Mouse (Mus musculus) fat pad, adult 2 months (tissue): ENCODE results near the gene Arid3b.

ENCODE experiments used
- DNase-seq: peaks from one replicate; pipeline ENCODE4 v3.0.0-alpha.2; 2011; ENCODE audit warnings: low read depth, low spot score; ENCODE audit errors: extremely low read depth

The Arid3b gene

DNA sequence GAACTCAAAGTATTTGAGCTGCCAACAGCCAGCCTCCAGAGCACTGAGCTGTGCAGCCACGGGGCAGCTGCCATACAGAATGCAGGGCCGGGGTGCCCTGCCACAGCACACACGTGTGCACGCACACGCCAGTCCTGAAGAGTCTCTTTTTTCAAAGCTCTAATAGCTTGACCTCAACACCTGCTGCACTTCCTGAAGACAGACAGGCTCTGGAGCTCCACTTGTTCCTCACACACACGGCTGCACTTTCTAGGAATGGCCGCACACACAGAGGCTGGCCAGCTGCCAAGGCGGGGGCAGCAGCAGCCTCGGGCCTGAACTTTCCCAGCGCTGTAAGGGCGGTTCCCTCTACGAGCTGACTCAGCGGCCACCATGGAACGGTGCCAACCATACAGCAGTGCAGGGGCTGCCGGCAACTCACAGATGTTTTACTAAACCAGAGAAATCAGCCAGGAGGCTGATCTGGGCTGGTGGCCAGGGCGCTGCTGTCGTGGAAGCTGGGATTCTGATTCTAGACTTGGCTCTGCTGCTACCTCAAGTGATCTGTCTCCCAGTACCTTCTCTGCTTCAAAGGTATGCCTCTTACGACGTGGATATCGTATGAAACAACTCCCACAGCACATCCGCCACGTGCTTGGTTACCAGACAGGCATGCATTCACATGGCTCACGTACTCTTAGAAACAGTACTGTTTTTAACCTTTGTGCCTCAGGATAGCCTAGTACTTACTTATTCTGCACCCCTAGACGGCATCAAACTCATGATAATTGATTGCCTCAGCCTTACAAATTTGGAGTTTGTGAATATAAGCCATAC is 5.1 kb downstream of the Arid3b start:
- DNase-seq, result peak; percentile 45

DNA sequence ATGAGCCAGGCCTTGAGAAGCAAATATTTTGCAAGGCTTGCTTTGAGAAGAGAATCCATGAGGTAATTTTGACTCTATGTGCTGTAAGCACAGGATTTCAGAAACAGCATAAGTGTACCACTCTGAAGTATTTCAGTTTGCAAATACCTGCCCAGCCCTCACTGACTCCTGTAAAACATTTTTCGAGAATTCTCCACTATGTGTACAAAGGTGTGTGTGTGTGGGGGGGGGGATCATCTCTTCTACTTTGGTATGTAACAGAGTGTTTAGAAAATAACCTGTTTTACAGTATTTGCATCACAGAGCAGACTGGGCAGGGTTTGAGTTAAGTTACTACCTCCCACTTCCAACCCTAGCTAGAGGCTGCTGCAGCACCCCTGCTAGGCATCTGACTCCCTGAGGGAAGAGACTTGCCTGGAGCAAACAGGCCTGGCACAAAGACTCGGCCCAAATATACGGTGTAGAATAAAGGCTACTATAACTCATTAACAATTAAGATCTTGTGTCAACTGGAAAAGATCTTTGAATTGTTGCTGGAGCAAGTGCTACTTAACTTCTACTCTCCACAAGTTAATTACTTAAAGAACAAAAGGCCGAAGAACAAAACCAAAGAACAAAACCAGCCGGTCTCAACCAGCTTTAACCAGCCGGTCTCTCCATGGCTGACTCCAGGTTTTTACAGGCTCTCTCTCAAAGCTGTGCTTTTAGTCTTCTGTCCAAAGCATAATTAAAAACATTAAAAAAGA is 6.6 kb downstream of the Arid3b start:
- DNase-seq, result no peak

DNA sequence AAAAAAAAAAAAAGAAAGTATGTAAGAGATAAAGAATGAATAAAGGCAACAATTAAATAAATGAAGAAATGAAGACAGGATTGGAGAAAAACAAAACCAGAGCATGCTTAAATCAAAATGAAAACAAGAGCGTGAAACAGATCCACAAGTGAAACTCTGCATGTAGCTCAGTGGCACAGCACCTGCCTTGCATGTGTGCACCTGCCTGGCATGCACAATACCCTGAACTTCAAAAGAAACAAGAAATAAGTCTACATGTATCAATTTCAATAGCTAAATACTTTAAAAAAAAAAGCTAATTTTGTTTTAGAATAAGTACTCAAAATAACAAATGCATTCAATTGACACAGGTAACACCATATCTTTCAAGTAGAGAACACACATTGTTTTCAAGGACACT is 13.2 kb downstream of the Arid3b start:
- DNase-seq, result no peak

DNA sequence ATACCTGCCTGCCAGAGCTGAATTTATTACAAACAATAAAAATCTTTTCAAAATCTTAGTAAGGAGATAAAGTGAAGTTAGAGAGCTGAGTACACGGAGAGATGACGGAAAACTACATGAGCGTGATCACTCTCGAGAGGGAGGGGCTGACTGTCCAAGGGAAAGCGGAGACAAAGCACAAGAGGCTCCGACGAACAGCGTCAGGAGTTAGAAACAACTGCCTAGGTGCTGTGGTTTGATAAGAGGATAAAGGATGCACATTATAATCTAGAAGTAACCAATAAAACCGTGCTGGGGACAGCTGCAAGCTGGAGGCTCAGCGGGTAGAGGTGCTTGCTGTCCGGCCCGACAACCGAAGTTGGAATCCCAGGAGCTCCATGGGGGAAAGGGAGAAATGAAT is 13.8 kb downstream of the Arid3b start:
- DNase-seq, result no peak

DNA sequence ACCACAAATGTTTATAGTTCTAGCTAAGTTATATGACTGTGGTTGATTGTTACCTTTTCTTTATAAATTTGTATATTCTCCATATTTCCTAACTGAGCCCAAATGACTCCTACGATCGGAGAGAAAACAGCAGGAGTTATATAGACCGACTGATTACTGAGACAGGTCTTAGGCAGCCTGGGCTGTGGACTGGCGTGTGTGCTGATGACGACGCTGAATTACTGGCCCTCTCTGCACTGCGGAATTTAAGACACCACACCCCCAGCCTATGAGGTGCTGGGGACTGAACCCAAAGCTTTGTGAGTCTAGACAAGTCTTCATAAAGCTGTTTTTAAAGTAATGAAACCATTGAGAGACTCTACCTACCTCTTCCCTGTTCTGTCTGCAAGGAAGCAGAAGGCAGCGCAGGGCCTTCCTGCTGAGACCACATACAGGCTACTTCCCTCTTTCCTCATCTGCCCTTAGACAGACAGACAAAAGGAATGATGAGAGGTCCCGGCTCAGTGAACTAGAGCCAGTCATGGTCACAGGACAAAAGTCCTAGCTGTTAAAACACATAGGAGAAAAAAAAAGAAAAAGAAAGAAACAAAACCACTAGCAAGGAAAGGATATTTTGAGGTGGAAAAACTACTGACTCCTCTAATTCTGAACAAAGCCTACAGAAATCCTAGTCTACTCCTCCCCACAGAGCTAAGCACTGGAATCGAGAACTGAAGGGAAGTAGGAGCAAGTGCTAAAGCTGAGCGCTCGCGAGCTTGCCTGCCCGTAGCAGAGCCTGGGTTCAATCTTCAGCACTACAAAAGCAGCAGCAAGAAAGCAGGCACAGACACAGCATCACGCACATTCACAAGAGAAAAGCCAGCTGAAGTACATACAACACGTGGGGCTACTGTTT is 16.2 kb downstream of the Arid3b start:
- no peak for DNase-seq

DNA sequence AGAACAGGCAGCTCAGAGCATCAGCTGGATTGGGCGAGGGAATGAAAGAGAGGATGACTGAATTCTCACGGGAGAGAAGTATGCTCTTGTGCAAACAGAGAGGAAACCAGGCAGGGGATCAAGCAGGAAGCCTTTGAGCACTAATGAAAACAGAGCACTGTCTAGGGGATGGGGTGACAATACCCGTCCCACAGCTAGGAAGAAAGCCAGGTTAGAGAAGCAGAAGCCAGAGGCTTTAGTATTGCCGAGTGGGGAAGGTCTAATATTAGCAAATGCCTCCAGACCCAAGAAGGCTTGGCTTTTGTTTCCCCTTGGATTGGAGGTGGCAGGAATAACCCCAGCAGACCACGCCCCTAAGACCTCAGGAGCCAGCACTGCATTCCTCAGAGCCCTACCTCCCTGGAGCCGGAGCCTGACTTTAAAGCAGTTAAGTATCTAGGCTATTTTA is 19.3 kb downstream of the Arid3b start:
- DNase-seq, result no peak

DNA sequence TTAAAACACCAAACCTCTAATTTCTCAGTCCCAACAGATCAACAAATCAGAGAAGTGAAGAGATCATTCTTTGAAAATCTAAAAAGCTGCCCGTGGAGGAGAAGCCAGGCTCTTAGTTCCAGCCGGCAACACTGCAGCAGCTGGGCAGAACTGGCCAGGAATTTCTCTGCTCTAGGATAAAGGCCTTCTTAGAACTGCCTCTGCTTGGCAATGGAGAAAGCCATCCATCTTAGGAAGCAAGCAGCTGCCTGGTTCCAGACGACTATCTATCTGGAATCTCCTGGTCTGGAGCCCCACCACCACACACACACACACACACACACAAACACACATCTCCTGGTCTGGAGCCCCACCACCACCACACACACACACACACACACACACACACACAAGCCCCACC is 21.7 kb downstream of the Arid3b start:
- DNase-seq, result no peak

DNA sequence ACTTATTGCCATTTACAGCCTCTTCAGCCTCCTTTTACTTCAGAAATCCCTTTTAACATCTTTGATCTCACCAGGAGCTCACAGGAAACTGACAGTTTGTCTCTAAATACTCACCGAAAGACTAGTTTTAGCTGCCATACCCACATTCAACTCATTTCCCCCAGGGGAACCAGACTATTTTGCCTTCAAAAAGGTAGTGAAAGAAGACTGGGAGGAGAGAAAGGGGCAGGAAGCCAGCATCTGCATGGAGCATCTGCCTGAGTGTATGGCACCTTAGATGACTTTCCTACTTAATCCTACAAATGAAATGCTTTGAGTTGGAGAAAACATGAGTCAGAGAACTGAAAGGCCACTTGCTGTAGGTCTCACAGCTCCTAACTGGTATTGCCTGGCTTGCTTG is 22.6 kb downstream of the Arid3b start:
- no peak for DNase-seq

DNA sequence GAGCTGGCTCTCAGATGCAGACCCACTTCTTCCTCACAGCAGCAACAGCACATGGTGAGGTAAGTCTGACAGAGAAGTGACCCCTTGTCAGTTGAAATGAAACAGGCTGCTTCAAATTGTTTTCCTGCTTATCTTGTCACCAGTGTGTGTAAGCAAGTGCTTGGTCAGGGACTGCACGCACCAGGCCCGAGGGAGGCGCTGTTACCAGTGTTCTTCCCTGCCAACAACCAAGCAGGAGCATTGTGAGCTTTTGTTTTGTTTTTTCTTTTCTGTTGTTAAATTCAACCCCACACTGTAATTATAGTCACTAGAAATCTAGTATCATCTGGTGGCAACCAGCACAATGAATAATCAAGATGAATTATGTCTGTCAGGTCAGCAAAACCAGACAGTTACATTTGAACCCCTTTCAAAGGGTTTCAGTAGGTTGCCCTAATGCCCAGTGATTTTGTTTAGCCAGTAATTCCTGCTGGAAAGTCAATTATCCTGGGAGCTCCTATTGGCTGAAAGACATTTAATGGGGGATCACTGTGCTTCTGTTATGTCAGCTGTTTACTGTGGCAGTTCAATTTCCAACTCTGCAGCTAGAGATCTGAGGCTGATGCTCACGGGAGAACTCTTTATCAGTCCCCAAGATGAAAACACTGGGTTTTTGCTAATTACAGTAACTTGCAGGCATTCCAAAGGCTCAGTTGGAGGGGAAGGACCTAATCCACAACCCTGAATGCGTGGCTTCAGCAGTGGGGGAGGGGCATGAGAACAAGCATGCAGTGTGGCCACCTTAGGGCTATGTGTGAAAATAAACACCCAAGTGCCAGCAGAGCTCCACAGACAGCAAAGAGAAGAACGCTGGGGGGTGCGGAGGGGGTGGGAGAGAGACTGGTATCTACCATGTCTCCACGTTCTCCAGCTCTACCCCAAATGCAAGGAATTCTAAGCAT is 24.5 kb downstream of the Arid3b start:
- no peak for DNase-seq

DNA sequence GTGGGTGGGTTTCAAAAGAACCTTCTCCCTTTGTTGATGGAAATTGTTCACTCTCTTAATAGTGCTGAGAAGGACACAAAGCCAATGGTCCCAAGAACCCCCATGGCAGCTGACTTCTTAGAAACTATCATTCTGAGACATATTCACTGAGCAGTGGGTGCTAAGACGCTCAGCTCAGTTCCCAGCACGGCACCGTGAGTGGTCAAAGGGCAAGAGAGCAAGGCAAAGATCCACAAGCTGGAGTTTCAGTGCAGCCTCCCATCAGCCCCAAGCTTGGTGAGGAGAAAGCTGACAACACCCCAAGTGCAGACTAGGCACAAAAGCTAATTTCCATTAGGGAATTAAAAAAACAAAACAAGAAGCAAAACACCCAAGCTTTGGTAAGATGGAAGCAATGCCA is 25.9 kb downstream of the Arid3b start:
- DNase-seq, result no peak

DNA sequence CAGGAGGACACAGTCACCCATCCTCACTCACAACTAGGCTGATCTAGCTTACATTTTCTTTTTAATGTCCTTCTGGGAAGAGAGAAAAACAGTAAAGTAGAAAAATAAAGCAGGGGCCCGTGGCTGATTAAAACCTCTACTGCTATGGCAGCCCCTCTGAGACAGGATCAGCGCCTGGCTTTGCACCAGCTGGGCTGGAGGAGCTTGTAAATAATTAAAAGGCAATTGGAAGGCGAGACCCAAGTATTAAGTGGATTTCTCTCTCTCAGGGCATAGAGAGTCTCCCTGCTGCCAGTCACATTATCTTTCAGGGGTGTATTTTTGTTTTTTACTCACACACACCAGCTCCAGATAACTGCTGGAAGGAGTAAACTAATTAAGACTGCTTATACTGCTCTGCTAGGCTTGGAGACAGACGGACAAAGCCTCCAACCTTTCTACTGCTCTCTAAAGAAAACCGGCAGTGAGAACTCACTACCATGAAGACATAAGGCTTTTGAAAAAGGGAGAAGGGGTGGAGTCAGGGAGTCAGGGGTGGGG is 27.8 kb downstream of the Arid3b start:
- DNase-seq, result no peak

DNA sequence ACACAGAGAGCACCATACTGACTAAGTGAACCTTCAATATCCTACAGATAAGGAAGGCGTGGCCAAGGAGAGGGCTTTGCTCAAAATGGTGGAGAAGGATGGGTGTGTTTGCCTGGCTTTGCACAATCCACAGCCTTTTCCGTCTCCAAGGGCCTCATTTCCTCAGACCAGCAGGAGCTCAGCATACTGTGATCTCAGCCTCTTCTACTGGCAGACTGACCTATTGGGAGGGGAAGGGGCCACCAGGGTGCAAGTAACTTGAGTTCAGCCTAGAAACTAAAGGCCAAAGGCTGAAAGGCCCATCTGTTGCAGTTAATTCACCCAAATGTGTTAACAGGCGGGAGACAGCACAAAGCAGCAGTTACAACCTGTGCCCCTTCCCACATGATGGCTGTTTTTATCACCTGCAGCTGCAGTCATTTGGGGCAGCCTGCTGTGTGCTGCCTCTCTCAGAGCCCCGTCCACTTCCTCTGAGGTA is 29.4 kb downstream of the Arid3b start:
- DNase-seq, result no peak

DNA sequence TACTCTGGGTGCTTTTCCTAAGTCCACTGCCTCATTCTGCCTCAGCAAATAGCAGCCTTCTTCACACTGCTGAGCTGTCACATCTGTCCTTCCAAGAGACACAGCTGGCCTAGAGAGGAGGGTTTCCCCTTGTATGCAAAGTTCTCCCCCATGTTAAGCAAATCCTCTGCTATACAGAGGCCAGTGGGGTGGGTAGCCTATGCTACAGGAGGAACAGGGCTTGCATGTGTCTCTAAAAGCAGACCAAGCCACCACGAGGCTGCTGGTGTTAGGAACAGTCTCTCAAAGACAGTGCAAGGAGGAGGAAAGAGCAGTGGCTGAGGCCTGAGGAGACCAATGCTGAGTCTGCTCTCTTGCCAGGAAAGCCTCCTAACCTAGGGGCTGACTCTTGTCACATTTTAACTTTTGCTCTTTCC is 30.5 kb downstream of the Arid3b start:
- no peak for DNase-seq

DNA sequence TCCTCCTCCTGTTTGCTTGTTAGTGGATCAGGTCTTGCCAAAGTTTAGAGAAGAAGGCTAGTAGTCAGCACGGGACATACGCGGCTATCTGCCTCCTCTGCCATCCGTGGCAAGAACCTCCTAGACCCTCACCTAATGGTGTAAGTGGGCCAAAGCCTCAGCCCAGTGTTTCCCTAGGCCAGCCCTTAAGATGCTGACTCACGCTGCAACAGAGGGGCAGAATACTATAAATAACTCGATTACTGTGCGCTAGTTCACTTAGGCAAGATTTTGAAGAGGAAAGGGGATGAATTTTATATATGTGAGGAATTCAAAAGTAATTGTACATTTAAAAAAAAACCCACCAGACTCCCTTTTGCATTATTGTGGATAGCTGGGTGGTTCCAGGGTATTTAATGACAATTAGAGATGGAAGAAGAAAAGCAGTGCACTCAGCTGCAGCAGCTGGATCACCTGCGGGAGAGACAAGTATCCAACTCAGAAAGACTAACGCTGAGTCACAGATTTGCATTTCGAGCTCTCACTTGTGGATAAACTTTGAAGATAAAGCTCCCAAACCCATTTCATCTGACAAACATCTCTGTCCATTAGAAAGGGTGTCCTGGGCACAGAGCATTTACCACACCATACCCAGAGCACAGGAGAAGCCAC is 31.4 kb downstream of the Arid3b start:
- DNase-seq, result no peak

DNA sequence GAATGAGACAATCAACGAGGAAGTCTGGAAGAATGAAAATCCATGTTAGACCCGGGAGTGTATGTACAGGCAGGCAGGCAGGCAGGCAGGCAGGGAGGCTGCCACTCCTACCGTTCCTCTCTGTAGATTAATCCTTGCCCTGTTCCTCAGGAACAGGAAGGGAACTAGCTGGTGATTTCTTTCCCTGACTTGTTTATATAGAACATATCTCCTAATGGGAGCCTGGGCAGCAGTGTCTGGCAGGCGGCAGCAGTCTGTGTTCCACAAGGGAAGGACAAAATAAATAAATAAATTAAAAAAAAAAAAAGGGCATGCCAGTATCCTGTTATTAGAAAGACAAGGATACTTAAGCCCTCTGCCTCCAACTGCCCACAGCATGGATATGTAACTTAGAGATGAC is 32.8 kb downstream of the Arid3b start:
- DNase-seq, result no peak

DNA sequence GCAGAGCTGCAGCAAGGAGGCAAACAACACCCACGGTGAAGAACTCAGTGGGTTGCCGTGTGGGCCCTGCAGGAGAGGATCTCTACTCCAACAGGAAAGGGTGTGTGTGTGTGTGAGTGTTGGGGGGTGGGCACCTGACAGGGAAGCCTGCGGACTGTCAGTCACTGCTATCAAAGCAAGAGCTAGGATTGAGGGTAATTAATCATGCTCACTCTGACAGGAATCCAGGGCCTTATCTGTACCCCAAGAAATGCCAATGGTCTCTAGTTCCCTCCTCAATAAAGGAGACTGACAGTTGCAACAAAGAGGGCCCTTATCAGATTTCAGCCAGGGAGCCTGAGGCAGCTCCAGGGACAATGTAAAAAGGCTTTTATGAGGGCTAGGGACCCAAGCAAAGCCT is 33.5 kb downstream of the Arid3b start:
- DNase-seq, result no peak

DNA sequence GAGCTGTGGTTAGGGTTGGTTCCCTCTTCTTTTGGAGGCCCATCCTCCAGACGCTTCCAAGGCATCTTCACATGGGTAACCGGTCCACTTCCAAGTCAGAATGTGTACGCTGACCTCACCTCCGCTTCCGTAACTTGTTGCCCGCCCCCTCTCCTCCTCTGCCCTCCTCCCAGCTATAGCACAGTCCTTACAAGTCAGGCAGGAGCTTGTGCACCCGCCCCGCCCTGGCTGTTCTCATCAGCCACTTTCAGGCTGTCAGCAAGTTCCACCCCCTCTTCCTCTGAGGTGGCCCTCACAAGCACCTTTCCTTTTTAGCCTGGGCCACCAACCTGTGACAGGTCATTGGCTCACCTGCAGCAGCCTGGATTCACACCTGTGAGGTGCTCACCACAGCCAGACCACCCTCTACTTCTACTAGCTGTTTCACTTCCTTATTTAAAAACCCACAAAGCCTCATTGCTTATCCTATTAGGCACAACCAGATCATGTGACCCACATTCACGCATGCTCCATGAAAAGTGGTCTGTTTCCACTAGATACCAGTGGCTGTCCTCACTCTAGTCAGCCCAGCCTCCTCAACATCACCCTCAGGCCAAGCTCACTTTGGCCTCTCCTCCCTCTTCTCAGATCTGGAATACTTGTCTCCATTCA is 36.1 kb downstream of the Arid3b start:
- no peak for DNase-seq

DNA sequence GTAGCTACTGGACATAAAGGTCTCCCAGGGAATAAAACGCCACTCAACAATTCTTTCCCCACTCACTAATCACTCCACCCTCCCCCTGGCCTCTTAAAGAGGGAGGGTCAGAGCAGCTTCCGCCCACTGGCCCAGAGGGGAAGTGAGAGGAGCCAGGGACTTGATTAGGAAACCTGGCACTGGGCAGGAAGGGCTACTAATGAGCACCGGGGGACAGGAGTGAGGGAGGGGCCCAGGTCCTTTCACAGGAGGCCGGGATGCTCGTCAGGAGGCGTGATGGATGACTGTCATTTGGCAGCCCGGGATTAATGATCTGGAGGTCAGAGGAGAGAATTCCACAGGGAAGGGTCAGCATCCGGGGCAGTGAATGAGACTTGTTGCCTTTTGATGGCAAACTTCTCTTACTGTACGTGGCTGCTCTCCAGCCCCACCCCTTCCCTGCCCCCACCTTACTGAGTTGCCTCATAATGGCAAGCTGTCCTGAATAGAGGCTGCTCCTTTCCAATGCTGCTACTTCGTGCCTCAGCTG is 37.8 kb downstream of the Arid3b start:
- DNase-seq, result no peak

DNA sequence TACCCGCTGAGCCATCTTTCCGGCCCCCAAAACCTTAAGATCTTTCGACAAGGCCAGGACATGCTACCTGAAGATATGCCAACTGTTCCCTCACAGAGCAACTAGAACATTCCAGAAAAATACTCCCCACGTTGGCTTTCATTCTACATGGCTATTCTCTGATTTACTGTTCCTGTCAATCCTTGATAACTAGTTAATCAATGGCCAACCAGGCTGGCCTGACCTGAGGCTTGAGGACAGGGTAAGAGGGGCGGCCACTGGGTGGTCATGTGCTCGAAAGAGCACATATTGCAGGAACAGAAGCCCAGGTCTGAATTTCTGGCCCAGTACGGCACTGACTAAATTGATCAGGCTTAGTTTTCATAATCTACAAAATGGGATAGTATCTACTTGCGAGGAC is 39.1 kb downstream of the Arid3b start:
- DNase-seq, result no peak
